Mouse (Mus musculus): ENCODE data around the gene Gdpd3. TPM values are rescaled to one million over a fixed set of nuclear protein-coding genes. Genes with fewer than 3 reads are reported as not detected.
A peak's percentile ranks its signal among the peaks of the same experiment; 100 is the strongest.
"Not testable (repeated sequence)": the region's sequence is repeated elsewhere in the genome, so short reads cannot be mapped to it uniquely, and the experiment has no call there.

Gdpd3 gene
- polyA plus RNA-seq, 1 experiment from 2014 or later: 1.5 TPM

DNA sequence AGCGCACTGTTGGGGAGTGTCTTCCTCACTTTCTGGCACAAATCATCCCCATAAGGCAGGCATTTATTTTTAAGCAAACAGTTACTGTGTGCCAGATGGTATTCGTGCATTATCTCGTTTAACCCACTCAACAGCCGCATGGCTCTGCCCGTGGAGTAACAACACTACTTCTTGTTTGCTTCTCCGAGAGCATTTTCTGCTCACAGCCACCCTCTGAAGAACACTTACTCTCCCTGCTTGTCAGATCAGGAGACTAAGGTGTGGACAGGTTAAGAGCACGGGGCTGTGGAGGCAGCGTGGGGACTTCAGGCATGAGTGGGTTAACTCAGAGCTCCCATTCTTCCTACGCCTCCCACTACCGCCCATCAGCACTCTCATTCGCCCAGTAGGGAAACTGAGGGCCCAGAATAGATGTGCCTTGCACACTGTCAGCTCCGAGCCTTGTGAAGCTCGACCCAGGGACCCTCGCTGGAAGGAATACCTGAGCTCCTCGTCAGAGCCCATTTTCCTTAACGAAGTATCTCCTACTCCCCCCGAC, 3.6 kb upstream of the Gdpd3 start:
- Histone ChIP-seq H3K36me3 (peaks cover 47% of the 10 kb centered on the region), H3K27me3 (no peaks in the 10 kb centered on the region), H3K9ac (peak overlapping the region; percentile 51), H3K9me3 (no peaks in the 10 kb centered on the region), H3K4me2 (peak overlapping the region; percentile 20), H3K27ac (replicated peaks) (peak overlapping the region; percentile 10; the same call in 1 of the 2 replicates), H3K4me1 (replicated peaks) (peaks cover 43% of the 10 kb centered on the region), H3K4me3 (0 out of 2 replicates have a peak overlapping the region, but pooled peaks have one; percentile 4)
- ATAC-seq (ENCODE audit: low read depth): no peak
- WGBS: 69% methylated on average over 17 of the region's 17 CpGs

DNA sequence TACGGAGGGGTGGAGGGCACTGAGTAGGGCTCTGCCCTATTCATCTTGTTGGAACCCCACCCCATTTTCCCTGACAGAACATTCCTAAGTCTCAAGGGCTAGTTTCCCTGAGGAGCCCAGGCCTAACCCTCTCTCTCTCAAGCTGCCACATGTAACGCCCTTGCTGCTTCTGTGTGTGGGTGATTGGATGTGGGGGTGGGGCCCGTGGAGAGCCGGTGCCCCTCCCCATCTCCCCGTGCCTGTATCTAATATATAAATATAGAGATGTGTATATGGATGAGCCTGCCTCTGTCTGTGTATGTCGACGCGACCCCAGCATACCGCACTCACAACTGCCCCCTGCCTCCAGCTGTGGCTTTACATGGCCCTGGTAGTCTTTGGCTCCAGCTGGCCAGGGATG, 594 bp upstream of the Gdpd3 start:
- WGBS: 89% methylated on average over 9 of the region's 9 CpGs
- H3K9ac ChIP-seq: no peak overlapping the region
- no peaks in the 10 kb centered on the region for H3K27me3 ChIP-seq
- H3K27ac ChIP-seq (replicated peaks): no peak overlapping the region
- H3K9me3 ChIP-seq: no peaks in the 10 kb centered on the region
- no peak overlapping the region for H3K4me3 ChIP-seq
- no peak overlapping the region for H3K4me2 ChIP-seq
- ATAC-seq (ENCODE audit: low read depth): no peak
- H3K4me1 ChIP-seq (replicated peaks): peaks cover 30% of the 10 kb centered on the region
- peaks cover 76% of the 10 kb centered on the region for H3K36me3 ChIP-seq

DNA sequence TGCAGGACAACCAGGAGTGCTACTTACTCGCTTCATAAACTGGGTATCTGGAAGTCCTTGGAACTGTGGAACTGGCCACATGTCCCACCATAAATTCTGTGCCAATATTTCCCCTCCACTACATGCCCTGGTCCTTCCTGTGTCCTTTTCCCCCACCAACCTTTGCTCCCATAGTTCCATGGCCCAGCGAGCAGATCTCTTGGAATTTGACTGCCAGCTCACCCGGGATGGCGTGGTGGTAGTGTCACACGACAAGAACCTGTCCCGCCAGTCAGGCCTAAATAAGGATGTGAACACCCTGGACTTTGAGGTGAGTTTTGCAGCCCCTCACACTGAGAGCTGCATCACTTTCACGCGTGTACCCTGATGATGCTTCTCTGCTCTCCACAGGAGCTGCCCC, 867 bp downstream of the Gdpd3 start:
- peaks cover 15% of the 10 kb centered on the region for H3K4me1 ChIP-seq (replicated peaks)
- 94% methylated on average over 8 of the region's 8 CpGs for WGBS
- no peak overlapping the region for H3K9ac ChIP-seq
- peaks cover 88% of the 10 kb centered on the region for H3K36me3 ChIP-seq
- no peaks in the 10 kb centered on the region for H3K27me3 ChIP-seq
- H3K4me2 ChIP-seq: no peak overlapping the region
- H3K27ac ChIP-seq (replicated peaks): no peak overlapping the region
- H3K4me3 ChIP-seq: no peak overlapping the region
- no peak for ATAC-seq (ENCODE audit: low read depth)
- no peaks in the 10 kb centered on the region for H3K9me3 ChIP-seq

DNA sequence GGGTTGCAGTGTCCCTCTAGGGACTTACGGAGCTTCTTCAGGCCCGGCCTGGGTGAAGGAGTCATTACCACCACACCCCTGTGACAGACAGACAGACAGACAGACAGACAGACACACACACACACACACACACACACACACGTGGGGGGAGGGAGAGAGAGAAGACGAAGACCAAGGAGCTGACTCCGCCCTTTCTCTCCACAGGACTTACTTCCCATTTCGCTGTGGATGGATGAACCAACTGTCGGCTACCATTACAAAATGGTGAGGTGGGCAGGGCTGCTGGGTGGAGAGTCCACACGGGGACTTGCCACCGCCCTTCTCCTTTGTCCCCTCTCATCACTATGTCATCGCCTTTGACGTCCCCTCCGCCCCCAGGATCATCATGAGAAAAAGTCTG, 4.7 kb downstream of the Gdpd3 start:
- no peak overlapping the region for H3K27ac ChIP-seq (replicated peaks)
- H3K27me3 ChIP-seq: no peaks in the 10 kb centered on the region
- H3K9me3 ChIP-seq: no peaks in the 10 kb centered on the region
- 77% methylated on average over 12 of the region's 12 CpGs for WGBS
- no peak for ATAC-seq (ENCODE audit: low read depth)
- no peak overlapping the region for H3K4me2 ChIP-seq
- H3K9ac ChIP-seq: no peak overlapping the region
- peaks cover 72% of the 10 kb centered on the region for H3K36me3 ChIP-seq
- no peak overlapping the region for H3K4me3 ChIP-seq
- peaks cover 6% of the 10 kb centered on the region for H3K4me1 ChIP-seq (replicated peaks)

DNA sequence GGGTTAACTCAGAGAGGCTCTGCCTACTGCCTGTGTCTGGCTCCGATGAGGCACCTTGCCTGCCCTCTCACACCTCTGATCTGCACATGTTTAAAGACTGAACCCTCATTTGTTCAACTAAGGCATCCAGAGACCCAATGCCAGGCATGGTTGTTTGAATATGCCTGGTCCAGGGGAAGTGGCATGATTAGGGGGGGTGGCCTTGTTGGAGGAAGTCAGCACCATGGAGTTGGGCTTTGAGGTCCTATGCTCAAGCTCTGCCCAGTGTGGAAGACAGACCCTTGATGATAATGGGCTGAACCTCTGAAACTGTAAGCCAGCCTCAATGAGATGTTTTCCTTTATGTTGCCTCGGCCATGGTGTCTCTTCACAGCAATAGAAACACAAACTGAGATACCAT, 7.2 kb downstream of the Gdpd3 start:
- Histone ChIP-seq H3K36me3 (peaks cover 51% of the 10 kb centered on the region), H3K9me3 (no peaks in the 10 kb centered on the region), H3K27me3 (no peaks in the 10 kb centered on the region), H3K4me3 (no peak overlapping the region), H3K27ac (replicated peaks) (no peak overlapping the region), H3K9ac (no peak overlapping the region), H3K4me2 (no peak overlapping the region), H3K4me1 (replicated peaks) (peaks cover 27% of the 10 kb centered on the region)
- ATAC-seq (ENCODE audit: low read depth): no peak
- WGBS: 68% methylated on average over 2 of the region's 2 CpGs

DNA sequence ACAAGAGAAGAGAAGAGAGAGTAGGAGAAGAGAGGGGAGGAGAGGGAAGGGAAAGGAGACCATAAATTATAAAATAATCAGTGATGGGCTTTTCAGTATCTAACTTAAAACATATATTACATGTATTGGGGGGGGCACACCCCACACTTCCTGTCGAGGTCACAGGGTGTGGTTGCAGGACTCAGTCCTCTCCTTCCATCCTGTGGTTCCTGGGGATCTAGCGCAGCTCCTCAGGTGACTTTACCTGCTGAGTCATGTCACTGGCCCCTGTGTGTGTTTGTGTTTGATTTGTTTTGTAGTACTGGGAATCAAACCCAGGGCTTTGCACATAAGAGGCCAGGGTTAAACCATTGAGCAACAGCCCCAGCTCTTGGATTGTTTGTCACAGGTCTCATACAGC, 8.3 kb downstream of the Gdpd3 start:
- no peak overlapping the region for H3K4me3 ChIP-seq
- no peaks in the 10 kb centered on the region for H3K9me3 ChIP-seq
- H3K27ac ChIP-seq (replicated peaks): no peak overlapping the region
- H3K4me1 ChIP-seq (replicated peaks): peaks cover 37% of the 10 kb centered on the region
- ATAC-seq (ENCODE audit: low read depth): no peak
- H3K27me3 ChIP-seq: no peaks in the 10 kb centered on the region
- 86% methylated on average over 2 of the region's 2 CpGs for WGBS
- no peak overlapping the region for H3K4me2 ChIP-seq
- peaks cover 47% of the 10 kb centered on the region for H3K36me3 ChIP-seq
- no peak overlapping the region for H3K9ac ChIP-seq

DNA sequence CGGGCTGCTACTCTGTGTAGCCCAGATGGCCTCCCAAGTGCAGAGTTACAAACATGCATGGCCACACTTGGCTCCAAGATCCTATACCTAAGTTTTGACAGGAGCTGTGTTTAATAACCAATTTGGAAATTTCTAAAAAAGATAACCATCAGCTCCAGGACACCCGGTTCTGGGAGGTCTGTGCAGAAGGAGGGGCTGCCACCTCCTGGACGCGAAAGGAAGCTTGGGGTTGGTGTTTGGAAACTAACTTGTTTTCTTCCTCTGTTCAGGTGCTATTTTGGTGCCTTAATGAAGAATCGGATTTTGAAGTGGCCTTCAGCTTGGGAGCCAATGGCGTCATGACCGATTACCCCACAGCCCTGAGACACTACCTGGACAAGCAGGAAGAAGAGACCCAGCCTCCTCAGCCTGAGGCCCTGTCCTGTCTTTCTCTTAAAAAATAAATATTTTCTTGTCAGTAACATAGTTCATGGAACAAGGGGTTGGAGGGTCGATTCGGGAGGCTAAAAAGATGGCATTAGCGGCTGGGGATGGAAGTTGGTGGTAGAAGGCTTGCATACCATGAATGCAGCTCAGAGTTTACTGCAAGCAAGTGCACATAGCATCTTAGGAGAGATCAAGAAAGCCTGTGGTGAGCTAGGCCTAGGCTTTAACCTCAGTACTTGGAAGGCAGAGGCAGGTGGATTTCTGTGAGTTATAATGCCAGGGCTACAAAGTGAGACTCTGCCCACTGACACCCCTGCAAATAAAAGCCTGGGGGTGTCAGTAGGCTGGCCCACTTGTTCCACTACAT, 9.2 kb downstream of the Gdpd3 start:
- 89% methylated on average over 10 of the region's 10 CpGs for WGBS
- ATAC-seq (ENCODE audit: low read depth): no peak
- Histone ChIP-seq H3K27ac (replicated peaks) (peak overlapping the region; percentile 93; the same call in 1 of the 2 replicates), H3K4me2 (peak overlapping the region; percentile 97), H3K4me1 (replicated peaks) (peaks cover 46% of the 10 kb centered on the region), H3K9ac (peak overlapping the region; percentile 99), H3K27me3 (no peaks in the 10 kb centered on the region), H3K9me3 (no peaks in the 10 kb centered on the region), H3K4me3 (no peak overlapping the region), H3K36me3 (peaks cover 38% of the 10 kb centered on the region)

DNA sequence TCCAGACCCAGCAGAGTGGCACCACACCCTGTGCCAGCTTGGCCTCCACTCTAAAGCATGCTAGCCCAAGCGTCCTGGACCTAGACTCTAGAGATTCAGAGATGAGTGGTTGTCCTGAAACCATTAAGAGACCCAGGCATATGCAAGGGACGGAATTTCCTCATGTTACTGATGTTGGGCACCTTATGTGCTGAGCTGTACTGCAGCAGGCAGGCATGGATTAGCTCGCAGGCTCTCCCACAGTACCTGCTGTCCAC, 9.8 kb downstream of the Gdpd3 start:
- peak overlapping the region; percentile 80 for H3K4me3 ChIP-seq
- H3K27me3 ChIP-seq: no peaks in the 10 kb centered on the region
- H3K27ac ChIP-seq (replicated peaks): peak overlapping the region; percentile 93
- WGBS: 73% methylated on average over 3 of the region's 3 CpGs
- H3K4me2 ChIP-seq: peak overlapping the region; percentile 97
- peak overlapping the region; percentile 99 for H3K9ac ChIP-seq
- peaks cover 50% of the 10 kb centered on the region for H3K4me1 ChIP-seq (replicated peaks)
- no peak for ATAC-seq (ENCODE audit: low read depth)
- no peaks in the 10 kb centered on the region for H3K9me3 ChIP-seq
- peaks cover 34% of the 10 kb centered on the region for H3K36me3 ChIP-seq

DNA sequence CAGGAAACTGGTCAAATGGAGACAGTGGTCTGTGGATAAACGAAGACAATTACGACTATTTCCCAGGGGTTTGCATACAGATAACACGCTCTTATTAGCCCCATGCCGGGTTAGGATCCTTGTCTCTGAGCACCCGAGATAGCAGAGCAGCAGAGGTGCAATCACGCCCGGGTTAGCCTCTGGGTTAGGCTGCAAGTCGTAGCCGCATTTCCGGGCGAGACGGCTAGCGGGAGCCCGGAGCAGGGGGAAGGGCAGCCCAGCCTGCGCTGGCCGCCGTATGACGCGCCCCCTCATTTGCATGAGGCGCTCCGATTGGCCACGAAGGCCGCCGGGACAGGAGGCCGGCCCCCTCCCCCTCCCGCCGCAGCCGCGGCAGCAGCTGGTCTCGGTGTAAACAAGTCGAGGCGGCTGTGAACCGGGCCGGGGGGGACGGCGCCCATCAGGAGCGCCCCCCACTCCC, 10.5 kb downstream of the Gdpd3 start, which contains the start of gene Ypel3:
Gene Ypel3 (plus strand): TSS at position 358 of the 460 bp plus-strand sequence.
- H3K36me3 ChIP-seq: peaks cover 29% of the 10 kb centered on the region
- under 1% methylated on average over 36 of the region's 37 CpGs for WGBS

DNA sequence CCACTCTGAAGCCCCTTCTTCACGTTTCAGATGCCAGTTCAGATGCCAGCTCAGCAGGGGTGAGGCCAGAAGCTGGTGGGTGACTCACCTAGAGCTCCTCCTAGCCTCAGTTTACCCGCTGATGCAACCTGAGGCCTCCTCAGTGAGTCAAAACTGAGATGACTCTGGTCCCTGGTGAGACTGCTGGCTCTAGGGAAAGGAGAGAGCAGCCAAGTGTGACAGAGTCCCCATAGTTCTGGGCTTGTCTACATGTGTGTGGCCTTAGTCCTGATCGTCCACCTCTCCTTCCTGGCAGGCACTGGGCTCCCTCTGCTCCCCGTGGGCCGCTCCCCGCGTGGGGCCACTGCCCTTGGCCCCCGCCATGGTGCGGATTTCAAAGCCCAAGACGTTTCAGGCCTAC, 11.3 kb downstream of the Gdpd3 start:
- no peak for ATAC-seq (ENCODE audit: low read depth)
- WGBS: 48% methylated on average over 10 of the region's 10 CpGs
- H3K9me3 ChIP-seq: no peaks in the 10 kb centered on the region
- peak overlapping the region; percentile 80 for H3K4me3 ChIP-seq
- H3K4me2 ChIP-seq: peak overlapping the region; percentile 97
- peaks cover 64% of the 10 kb centered on the region for H3K4me1 ChIP-seq (replicated peaks)
- peak overlapping the region; percentile 99 for H3K9ac ChIP-seq
- peaks cover 21% of the 10 kb centered on the region for H3K36me3 ChIP-seq
- H3K27ac ChIP-seq (replicated peaks): peak overlapping the region; percentile 93
- H3K27me3 ChIP-seq: no peaks in the 10 kb centered on the region

More for the DNA sequence above, 10.5 kb downstream of the Gdpd3 start, which contains the start of gene Ypel3:
- peak within 1 kb of the TSS; percentile 93 for H3K27ac ChIP-seq (replicated peaks)
- H3K9ac ChIP-seq: peak within 1 kb of the TSS; percentile 99
- H3K4me3 ChIP-seq: peak within 1 kb of the TSS; percentile 80
- no peaks in the 10 kb centered on the region for H3K9me3 ChIP-seq
- no peaks in the 10 kb centered on the region for H3K27me3 ChIP-seq
- H3K4me2 ChIP-seq: peak within 1 kb of the TSS; percentile 97
- peaks cover 57% of the 10 kb centered on the region for H3K4me1 ChIP-seq (replicated peaks)
- peak; percentile 80 for ATAC-seq (ENCODE audit: low read depth)

DNA sequence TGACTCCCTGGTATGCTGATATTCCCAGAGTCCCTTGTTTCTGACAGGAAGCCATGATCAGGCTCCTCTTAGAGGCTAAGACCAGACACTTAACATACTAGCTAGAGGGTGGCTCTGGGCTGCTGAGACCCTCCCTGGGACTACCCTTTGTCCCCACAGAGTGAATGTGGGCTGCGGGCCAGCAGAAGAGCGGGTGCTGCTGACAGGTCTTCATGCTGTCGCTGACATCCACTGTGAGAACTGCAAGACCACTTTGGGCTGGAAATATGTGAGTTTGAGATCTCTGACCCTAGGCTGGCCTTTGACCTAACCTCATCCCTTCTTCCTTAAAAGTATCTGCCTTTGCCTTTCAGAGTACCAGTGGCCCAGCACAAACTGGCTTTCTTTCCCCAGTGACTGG, 12.0 kb downstream of the Gdpd3 start:
- Histone ChIP-seq H3K9me3 (no peaks in the 10 kb centered on the region), H3K4me3 (peak overlapping the region; percentile 80), H3K27ac (replicated peaks) (0 out of 2 replicates have a peak overlapping the region, but pooled peaks have one; percentile 38), H3K9ac (peak overlapping the region; percentile 99), H3K4me1 (replicated peaks) (peaks cover 64% of the 10 kb centered on the region), H3K27me3 (no peaks in the 10 kb centered on the region), H3K36me3 (peaks cover 16% of the 10 kb centered on the region), H3K4me2 (peak overlapping the region; percentile 97)
- 84% methylated on average over 3 of the region's 3 CpGs for WGBS
- no peak for ATAC-seq (ENCODE audit: low read depth)

DNA sequence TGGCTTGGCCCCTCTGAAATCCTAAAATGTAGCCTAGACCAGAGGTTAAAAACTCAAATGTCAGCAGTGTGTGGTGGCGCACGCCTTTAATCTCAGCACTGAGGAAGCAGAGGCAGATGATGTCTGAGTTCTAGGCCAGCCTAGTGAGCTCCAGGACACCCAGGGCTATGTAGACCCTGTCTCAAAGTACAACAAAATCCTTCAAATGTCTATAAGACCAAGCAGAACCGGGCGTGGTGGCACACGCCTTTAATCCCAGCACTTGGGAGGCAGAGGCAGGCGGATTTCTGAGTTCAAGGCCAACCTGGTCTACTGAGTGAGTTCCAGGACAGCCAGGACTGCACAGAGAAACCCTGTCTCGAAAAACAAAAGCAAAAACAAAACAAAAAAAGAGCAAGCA, 13.0 kb downstream of the Gdpd3 start:
- peaks cover 15% of the 10 kb centered on the region for H3K36me3 ChIP-seq
- not testable (repeated sequence) for H3K9me3 ChIP-seq; H3K4me3 ChIP-seq; ATAC-seq (ENCODE audit: low read depth); H3K27me3 ChIP-seq
- peaks cover 64% of the 10 kb centered on the region for H3K4me1 ChIP-seq (replicated peaks)
- peak overlapping the region; percentile 93; the same call in 1 of the 2 replicates for H3K4me2 ChIP-seq
- H3K27ac ChIP-seq (replicated peaks): peak overlapping the region; percentile 82
- WGBS: 90% methylated on average over 7 of the region's 7 CpGs
- 0 out of 2 replicates have a peak overlapping the region, but pooled peaks have one; percentile 17 for H3K9ac ChIP-seq
